Mouse (Mus musculus) limb, embryonic 14.5 days (tissue): ENCODE results near the gene Olfr1014. TPM values are rescaled to one million over a fixed set of nuclear protein-coding genes. Genes with fewer than 3 reads are reported as not detected.
A peak's percentile ranks its signal among the peaks of the same experiment; 100 is the strongest.

Source experiments
- ATAC-seq: fragments of 200-750 bp; cut with Nextera tagmentation; 2 replicates; pipeline ENCODE4 v1.8.0; 2017; ENCODE audit warnings: low read depth, moderate number of reproducible peaks, moderate TSS enrichment; ENCODE audit not compliant: low FRiP score
- DNase-seq: peaks from one replicate; pipeline ENCODE4 v3.0.0-alpha.2; 2015; ENCODE audit warnings: low spot score
- H3K27ac ChIP-seq: fragments of 300-500 bp; sonication (generic); replicated peaks from 2 replicates; pipeline ENCODE4 v1.5.1; 2014; ENCODE audit warnings: low read depth, mild to moderate bottlenecking, low read length, moderate library complexity, mixed read lengths
- H3K27me3 ChIP-seq: fragments of 300-500 bp; sonication (generic); 2 replicates; pipeline ENCODE4 v1.6.1; 2014; ENCODE audit warnings: low read length, mixed read lengths; ENCODE audit not compliant: control insufficient read depth, insufficient read depth
- H3K36me3 ChIP-seq: fragments of 300-500 bp; sonication (generic); 2 replicates; pipeline ENCODE4 v1.6.1; 2014; ENCODE audit warnings: mild to moderate bottlenecking, low read length, moderate library complexity, mixed read lengths; ENCODE audit not compliant: control insufficient read depth, insufficient read depth
- H3K4me1 ChIP-seq: fragments of 300-500 bp; sonication (generic); 2 replicates; pipeline ENCODE4 v1.6.1; 2014; ENCODE audit warnings: antibody characterized with exemption, low read length, mixed read lengths; ENCODE audit not compliant: control insufficient read depth, insufficient read depth
- H3K4me2 ChIP-seq: fragments of 300-500 bp; sonication (generic); replicated peaks from 2 replicates; pipeline ENCODE4 v1.6.1; 2014; ENCODE audit warnings: low read depth, mild to moderate bottlenecking, low read length, moderate library complexity; ENCODE audit not compliant: severe bottlenecking
- H3K4me3 ChIP-seq: fragments of 300-500 bp; sonication (generic); replicated peaks from 2 replicates; pipeline ENCODE4 v1.5.1; 2014; ENCODE audit warnings: low read length
- H3K9ac ChIP-seq: fragments of 300-500 bp; sonication (generic); 2 replicates; pipeline ENCODE4 v1.6.1; 2014; ENCODE audit warnings: mild to moderate bottlenecking, low read depth, low read length, moderate library complexity; ENCODE audit not compliant: severe bottlenecking
- H3K9me3 ChIP-seq: fragments of 300-500 bp; sonication (generic); 2 replicates; pipeline ENCODE4 v1.6.1; 2016; ENCODE audit warnings: low read length; ENCODE audit not compliant: control insufficient read depth
- POLR2A ChIP-seq: fragments of 200-500 bp; IDR thresholded peaks from 2 replicates; pipeline ENCODE4 v1.8.0; 2012; ENCODE audit warnings: inconsistent platforms, mild to moderate bottlenecking, moderate library complexity, borderline replicate concordance; ENCODE audit not compliant: insufficient read depth, insufficient read length; ENCODE audit errors: extremely low read depth
- WGBS: fragments of 180-500 bp; shearing (Covaris S2); extraction: QIAGEN DNeasy Blood & Tissue Kit; methylation state at CpG from one replicate; pipeline ENCODE4 v1.1.7; 2014; 5-methylcytosine and 5-hydroxymethylcytosine counted together
- polyA plus RNA-seq, 2 experiments: library from polyadenylated mRNA; depleted of rRNA in 1 of 2; stranded (reverse) in 1 of 2; unstranded in 1 of 2; fragments of >200 nt; fragmentation: Nextera tagmentation in 1 of 2; extraction: Ambion mirVana in 1 of 2; gene quantifications; 2 replicates each; pipeline versions ENCODE4 v1.2.1 to v1.2.3; 2012 to 2014

Gene Olfr1014
- not detected in 2 replicates for polyA plus RNA-seq (2012; rRNA removed)
- not detected in 2 replicates for polyA plus RNA-seq (2014; fragmentation: Nextera tagmentation; extraction: Ambion mirVana)

DNA sequence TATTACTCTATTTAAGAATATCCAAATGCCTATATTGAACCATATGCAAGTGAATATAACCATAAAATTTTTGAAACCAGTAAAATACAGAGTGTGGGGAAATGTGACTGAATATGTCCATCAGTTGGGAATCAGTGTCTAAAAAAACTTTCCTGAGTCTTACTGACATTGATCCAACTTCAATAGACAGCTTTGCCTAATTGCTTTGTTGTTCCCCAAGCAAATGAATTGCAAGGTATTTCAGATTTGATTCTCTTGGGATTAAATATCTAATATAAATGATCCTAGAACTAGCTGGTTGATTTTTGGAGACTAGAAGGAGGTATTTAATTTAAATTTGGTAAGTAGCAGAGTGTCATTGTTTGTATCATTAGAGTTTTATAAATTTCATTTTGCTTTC is at the start of gene Olfr1014:
TSS of gene Olfr1014 (plus strand) at position 301 of the 400 bp plus-strand sequence.
- H3K27me3 ChIP-seq = no peaks in the 10 kb centered on the region
- H3K4me1 ChIP-seq = no peaks in the 10 kb centered on the region
- no peak within 1 kb of the TSS for H3K9ac ChIP-seq
- H3K27ac ChIP-seq = no peak within 1 kb of the TSS
- no peak for ATAC-seq
- no peak for TF ChIP-seq POLR2A
- H3K36me3 ChIP-seq = no peaks in the 10 kb centered on the region
- H3K4me3 ChIP-seq = no peak within 1 kb of the TSS
- DNase-seq = no peak
- H3K4me2 ChIP-seq = no peak within 1 kb of the TSS
- H3K9me3 ChIP-seq = no peaks in the 10 kb centered on the region

DNA sequence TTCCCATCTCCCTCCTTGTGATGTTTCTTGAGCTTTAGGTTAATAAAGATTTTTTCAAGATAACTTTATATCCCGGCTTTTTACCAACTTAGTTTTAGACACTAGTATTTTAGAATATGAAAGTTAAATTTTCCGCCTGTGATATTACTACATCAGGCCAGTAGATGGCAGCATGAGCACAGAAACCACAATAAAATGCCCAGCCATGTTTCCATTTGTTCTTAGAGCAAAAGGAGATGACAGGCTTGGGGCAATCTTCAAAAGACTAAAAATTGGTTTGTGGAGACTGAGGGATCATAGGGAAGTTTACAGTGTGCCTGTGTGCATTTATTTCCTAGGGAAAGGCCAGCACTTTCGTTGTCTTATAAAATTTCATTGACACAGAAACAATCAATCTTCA is 46.7 kb upstream of the Olfr1014 start:
- Histone ChIP-seq H3K27ac (no peak overlapping the region), H3K27me3 (no peaks in the 10 kb centered on the region), H3K4me3 (no peak overlapping the region), H3K9ac (no peak overlapping the region), H3K36me3 (no peaks in the 10 kb centered on the region), H3K4me1 (no peaks in the 10 kb centered on the region), H3K4me2 (no peak overlapping the region), H3K9me3 (no peaks in the 10 kb centered on the region)
- ATAC-seq (no peak), DNase-seq (peak; percentile 45)
- TF ChIP-seq POLR2A = no peak
- WGBS = 15% methylated on average over 3 of the region's 3 CpGs

DNA sequence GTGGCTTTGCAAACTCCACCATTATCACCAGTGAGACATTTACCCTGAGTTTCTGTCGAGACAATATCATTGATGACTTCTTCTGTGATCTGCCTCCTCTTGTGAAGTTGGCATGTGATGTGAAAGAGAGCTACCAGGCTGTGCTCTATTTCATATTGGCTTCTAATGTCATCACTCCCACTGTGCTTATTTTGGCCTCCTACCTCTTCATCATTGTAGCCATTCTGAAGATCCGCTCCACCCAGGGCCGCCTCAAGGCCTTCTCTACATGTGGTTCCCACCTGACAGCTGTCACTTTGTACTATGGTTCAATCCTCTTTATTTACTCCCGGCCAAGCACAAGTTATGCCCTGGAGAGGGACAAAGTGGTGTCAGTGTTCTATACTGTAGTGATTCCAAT is 18.7 kb upstream of the Olfr1014 start:
- no peak for TF ChIP-seq POLR2A
- no peak for ATAC-seq
- WGBS = 81% methylated on average over 4 of the region's 4 CpGs

DNA sequence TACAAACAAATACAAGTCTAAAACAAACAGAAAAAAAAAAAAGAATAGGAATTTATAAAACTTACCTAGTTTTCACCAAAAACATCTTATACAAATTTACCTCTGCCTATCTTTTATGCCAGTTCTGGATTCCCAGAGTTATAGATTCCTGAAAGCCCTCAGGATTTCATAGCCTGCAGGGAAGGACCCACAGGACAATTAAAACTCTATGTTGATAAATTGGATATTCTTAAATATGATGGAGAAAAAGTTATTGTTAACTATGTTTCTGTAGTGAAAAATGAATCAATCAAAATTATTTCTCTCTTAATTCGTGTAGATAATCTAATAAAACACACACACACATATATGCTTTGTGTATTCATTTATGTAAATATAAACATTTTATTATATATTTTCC is 9.8 kb upstream of the Olfr1014 start, which contains the start of gene Olfr1012:
TSS of gene Olfr1012 (minus strand) at position 101 of the 400 bp plus-strand sequence.
- H3K4me1 ChIP-seq = no peaks in the 10 kb centered on the region
- no peak within 1 kb of the TSS for H3K9ac ChIP-seq
- H3K4me3 ChIP-seq = no peak within 1 kb of the TSS
- ATAC-seq (no peak), DNase-seq (no peak)
- no peaks in the 10 kb centered on the region for H3K27me3 ChIP-seq
- no peak within 1 kb of the TSS for H3K27ac ChIP-seq
- H3K9me3 ChIP-seq = no peaks in the 10 kb centered on the region
- TF ChIP-seq POLR2A = no peak
- WGBS = 59% methylated on average over 1 of the region's 1 CpGs
- no peaks in the 10 kb centered on the region for H3K36me3 ChIP-seq
- H3K4me2 ChIP-seq = no peak within 1 kb of the TSS

More for the DNA sequence above, 18.7 kb upstream of the Olfr1014 start:
- Histone ChIP-seq H3K4me1 (no peaks in the 10 kb centered on the region), H3K9ac (no peak overlapping the region), H3K27ac (no peak overlapping the region), H3K4me3 (no peak overlapping the region), H3K4me2 (no peak overlapping the region), H3K9me3 (no peaks in the 10 kb centered on the region), H3K36me3 (no peaks in the 10 kb centered on the region), H3K27me3 (no peaks in the 10 kb centered on the region)
- no peak for DNase-seq

DNA sequence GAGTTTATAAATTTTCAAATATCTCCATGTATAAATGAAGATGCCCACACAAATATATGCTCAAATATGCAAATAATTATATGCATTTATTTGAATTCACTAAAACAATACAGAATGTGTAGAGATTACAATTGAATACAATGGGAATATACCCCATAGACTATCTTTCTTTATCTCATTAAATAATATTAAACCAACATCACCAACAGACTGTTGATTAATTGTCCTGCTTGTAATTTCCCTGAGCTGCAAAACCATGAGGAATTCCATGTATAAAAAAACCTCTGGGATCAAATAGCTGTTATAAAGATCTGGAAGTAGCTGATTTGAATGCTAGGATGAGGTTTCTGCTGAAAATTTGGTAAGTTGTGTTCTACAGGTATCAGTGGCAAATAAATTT is 5.7 kb upstream of the Olfr1014 start, which contains the start of gene Olfr1013:
TSS of gene Olfr1013 (plus strand) at position 301 of the 400 bp plus-strand sequence.
- no peak within 1 kb of the TSS for H3K4me2 ChIP-seq
- H3K9ac ChIP-seq = no peak within 1 kb of the TSS
- no peak within 1 kb of the TSS for H3K4me3 ChIP-seq
- no peak for TF ChIP-seq POLR2A
- H3K36me3 ChIP-seq = no peaks in the 10 kb centered on the region
- ATAC-seq = no peak
- H3K27ac ChIP-seq = no peak within 1 kb of the TSS
- no peaks in the 10 kb centered on the region for H3K27me3 ChIP-seq
- H3K9me3 ChIP-seq = no peaks in the 10 kb centered on the region
- DNase-seq = no peak
- H3K4me1 ChIP-seq = no peaks in the 10 kb centered on the region

DNA sequence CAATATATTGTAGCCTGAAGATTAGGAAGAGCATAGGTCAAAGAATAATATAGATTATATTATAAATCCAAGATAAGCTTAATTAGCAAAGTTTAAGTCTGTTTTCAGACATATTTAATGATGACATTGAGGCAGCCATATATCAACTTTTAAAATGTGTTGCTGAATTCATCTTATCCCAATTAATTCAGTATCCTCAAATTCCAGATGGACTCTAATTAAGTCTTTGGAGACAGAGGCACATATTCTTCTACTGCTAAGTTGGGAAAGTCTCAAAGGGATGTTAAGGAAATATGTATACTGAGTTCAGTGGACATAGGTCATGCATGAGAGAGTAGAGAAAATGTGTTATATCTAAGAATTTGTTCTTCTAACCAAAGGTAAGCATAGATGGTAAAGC is 9.2 kb downstream of the Olfr1014 start, which contains the start of gene Olfr1015:
TSS of gene Olfr1015 (plus strand) at position 301 of the 400 bp plus-strand sequence.
- Histone ChIP-seq H3K9ac (no peak within 1 kb of the TSS), H3K36me3 (no peaks in the 10 kb centered on the region), H3K9me3 (no peaks in the 10 kb centered on the region), H3K4me2 (no peak within 1 kb of the TSS), H3K27me3 (no peaks in the 10 kb centered on the region), H3K4me3 (no peak within 1 kb of the TSS), H3K27ac (no peak within 1 kb of the TSS), H3K4me1 (no peaks in the 10 kb centered on the region)
- no peak for DNase-seq
- ATAC-seq = no peak
- no peak for TF ChIP-seq POLR2A
